Mouse (Mus musculus): ENCODE results near the gene Foxk1. TPM values are rescaled to one million over a fixed set of nuclear protein-coding genes. Genes with fewer than 3 reads are reported as not detected.
A peak's percentile ranks its signal among the peaks of the same experiment; 100 is the strongest.

Foxk1 gene
- 10 to 100 TPM; 13.2 to 13.8 TPM for total RNA-seq (2021)
- 9.2 and 9.5 TPM in 2 replicates for polyA plus RNA-seq (2012; rRNA removed)
- long read RNA-seq, partial matches to known transcripts = 0 of 2 reads
- long read RNA-seq, other reads (novel, unspliced or antisense) = 2 of 2 reads

- peak within 1 kb of the TSS; percentile 100 for H3K9ac ChIP-seq (ENCODE audit: low read depth, low read length)
- H3K27me3 ChIP-seq (ENCODE audit: control insufficient read depth, insufficient read depth, low read length) = no peaks in the 10 kb centered on the region
- peaks cover 19% of the 10 kb centered on the region for H3K4me1 ChIP-seq (ENCODE audit: control insufficient read depth, insufficient read depth, low read length)
- H3K36me3 ChIP-seq (ENCODE audit: control insufficient read depth, insufficient read depth, low read length) = no peaks in the 10 kb centered on the region; the same call in 1 of the 2 replicates
- peak within 1 kb of the TSS; percentile 87 for H3K4me3 ChIP-seq
- peak; percentile 95 to 99 for DNase-seq
- TF ChIP-seq EP300 (IDR thresholded peaks at IDR 0.05; ENCODE audit: insufficient read depth, low read depth, low read length) (no peak), POLR2A (IDR thresholded peaks at IDR 0.05; ENCODE audit: insufficient read depth, low read depth, low read length) (0 out of 2 replicates have a peak, but pooled peaks have one; percentile 58)
- intact Hi-C loops (cut with DNase I) = loop anchor here (1.0 to 2.0 kb wide), 3 partner anchors 24 to 47 kb away; no protein-coding TSS in a partner anchor
- WGBS = 2% methylated on average over 60 of the region's 60 CpGs
- H3K79me2 ChIP-seq (replicated peaks; ENCODE audit: control insufficient read depth, insufficient read depth, low read length) = peaks cover 10% of the 10 kb centered on the region
- peak within 1 kb of the TSS; percentile 86 for H3K27ac ChIP-seq
Observed at GRCm38 (mm10) chr5:142400981-142401640, at the start of gene Foxk1. Gene Foxk1 (plus strand): TSS chr5:142401497.

- H3K27ac ChIP-seq = no peak overlapping the region
- TF ChIP-seq CTCF (IDR thresholded peaks at IDR 0.05) (no peak), EP300 (IDR thresholded peaks at IDR 0.05; ENCODE audit: insufficient read depth, low read depth, low read length) (no peak), POLR2A (IDR thresholded peaks at IDR 0.05; ENCODE audit: insufficient read depth, low read depth, low read length) (no peak)
- H3K4me3 ChIP-seq = no peak overlapping the region
- WGBS = 84% methylated on average over 5 of the region's 5 CpGs
- H3K9ac ChIP-seq (ENCODE audit: low read depth, low read length) = no peak overlapping the region
- no peaks in the 10 kb centered on the region for H3K79me2 ChIP-seq (replicated peaks; ENCODE audit: control insufficient read depth, insufficient read depth, low read length)
- H3K27me3 ChIP-seq (ENCODE audit: control insufficient read depth, insufficient read depth, low read length) = no peaks in the 10 kb centered on the region
- intact Hi-C loops (cut with DNase I) = no loop called here
- no peaks in the 10 kb centered on the region for H3K4me1 ChIP-seq (ENCODE audit: control insufficient read depth, insufficient read depth, low read length)
- no peak for DNase-seq
- no peaks in the 10 kb centered on the region for H3K36me3 ChIP-seq (ENCODE audit: control insufficient read depth, insufficient read depth, low read length)
Observed at GRCm38 (mm10) chr5:142352336-142352892, 48.9 kb upstream of the Foxk1 start.

- TF ChIP-seq CTCF (IDR thresholded peaks at IDR 0.05) (no peak), EP300 (IDR thresholded peaks at IDR 0.05; ENCODE audit: insufficient read depth, low read depth, low read length) (no peak), POLR2A (IDR thresholded peaks at IDR 0.05; ENCODE audit: insufficient read depth, low read depth, low read length) (no peak)
- WGBS = 73% methylated on average over 3 of the region's 3 CpGs
- H3K36me3 ChIP-seq (ENCODE audit: control insufficient read depth, insufficient read depth, low read length) = no peaks in the 10 kb centered on the region
- no peaks in the 10 kb centered on the region for H3K79me2 ChIP-seq (replicated peaks; ENCODE audit: control insufficient read depth, insufficient read depth, low read length)
- no peaks in the 10 kb centered on the region for H3K27me3 ChIP-seq (ENCODE audit: control insufficient read depth, insufficient read depth, low read length)
- DNase-seq = no peak
- no peak overlapping the region for H3K9ac ChIP-seq (ENCODE audit: low read depth, low read length)
- no peak overlapping the region for H3K27ac ChIP-seq
- no peak overlapping the region for H3K4me3 ChIP-seq
- H3K4me1 ChIP-seq (ENCODE audit: control insufficient read depth, insufficient read depth, low read length) = no peaks in the 10 kb centered on the region
- intact Hi-C loops (cut with DNase I) = no loop called here
Observed at GRCm38 (mm10) chr5:142355144-142355543, 46.2 kb upstream of the Foxk1 start.

GRCm38 (mm10) chr5:142361166-142361565 is 40.1 kb upstream of the Foxk1 start:
- H3K4me1 ChIP-seq (ENCODE audit: control insufficient read depth, insufficient read depth, low read length) = no peaks in the 10 kb centered on the region
- DNase-seq = no peak
- H3K36me3 ChIP-seq (ENCODE audit: control insufficient read depth, insufficient read depth, low read length) = no peaks in the 10 kb centered on the region
- H3K27me3 ChIP-seq (ENCODE audit: control insufficient read depth, insufficient read depth, low read length) = no peaks in the 10 kb centered on the region
- H3K27ac ChIP-seq = no peak overlapping the region
- no peak overlapping the region for H3K4me3 ChIP-seq
- H3K79me2 ChIP-seq (replicated peaks; ENCODE audit: control insufficient read depth, insufficient read depth, low read length) = no peaks in the 10 kb centered on the region
- intact Hi-C loops (cut with DNase I) = loop anchor here (10.0 kb wide), 1 partner anchor 274 kb away; no protein-coding TSS in a partner anchor
- H3K9ac ChIP-seq (ENCODE audit: low read depth, low read length) = no peak overlapping the region
- 59% methylated on average over 5 of the region's 5 CpGs for WGBS
- TF ChIP-seq POLR2A (IDR thresholded peaks at IDR 0.05; ENCODE audit: insufficient read depth, low read depth, low read length) (no peak), CTCF (IDR thresholded peaks at IDR 0.05) (no peak), EP300 (IDR thresholded peaks at IDR 0.05; ENCODE audit: insufficient read depth, low read depth, low read length) (no peak)

GRCm38 (mm10) chr5:142362894-142363293 is 38.4 kb upstream of the Foxk1 start:
- H3K4me3 ChIP-seq = no peak overlapping the region
- no peak overlapping the region for H3K27ac ChIP-seq
- intact Hi-C loops (cut with DNase I) = loop anchor here (10.0 kb wide), 1 partner anchor 272 kb away; no protein-coding TSS in a partner anchor
- H3K4me1 ChIP-seq (ENCODE audit: control insufficient read depth, insufficient read depth, low read length) = peaks cover 2% of the 10 kb centered on the region
- H3K36me3 ChIP-seq (ENCODE audit: control insufficient read depth, insufficient read depth, low read length) = no peaks in the 10 kb centered on the region
- H3K9ac ChIP-seq (ENCODE audit: low read depth, low read length) = no peak overlapping the region
- DNase-seq = peak in 1 of 2 experiments; percentile 36
- no peak for TF ChIP-seq POLR2A (IDR thresholded peaks at IDR 0.05; ENCODE audit: insufficient read depth, low read depth, low read length)
- TF ChIP-seq CTCF (IDR thresholded peaks at IDR 0.05) = no peak
- TF ChIP-seq EP300 (IDR thresholded peaks at IDR 0.05; ENCODE audit: insufficient read depth, low read depth, low read length) = 0 out of 2 replicates have a peak, but pooled peaks have one; percentile 25
- 47% methylated on average over 3 of the region's 3 CpGs for whole genome bisulfite sequencing
- H3K27me3 ChIP-seq (ENCODE audit: control insufficient read depth, insufficient read depth, low read length) = no peaks in the 10 kb centered on the region
- H3K79me2 ChIP-seq (replicated peaks; ENCODE audit: control insufficient read depth, insufficient read depth, low read length) = no peaks in the 10 kb centered on the region

- H3K27ac ChIP-seq = no peak overlapping the region
- no peaks in the 10 kb centered on the region for H3K79me2 ChIP-seq (replicated peaks; ENCODE audit: control insufficient read depth, insufficient read depth, low read length)
- H3K36me3 ChIP-seq (ENCODE audit: control insufficient read depth, insufficient read depth, low read length) = no peaks in the 10 kb centered on the region
- intact Hi-C loops (cut with DNase I) = loop anchor here (10.0 kb wide), 1 partner anchor 271 kb away; no protein-coding TSS in a partner anchor
- no peaks in the 10 kb centered on the region for H3K27me3 ChIP-seq (ENCODE audit: control insufficient read depth, insufficient read depth, low read length)
- no peak overlapping the region for H3K9ac ChIP-seq (ENCODE audit: low read depth, low read length)
- WGBS = 70% methylated on average over 5 of the region's 5 CpGs
- TF ChIP-seq POLR2A (IDR thresholded peaks at IDR 0.05; ENCODE audit: insufficient read depth, low read depth, low read length) = no peak
- no peak for TF ChIP-seq CTCF (IDR thresholded peaks at IDR 0.05)
- no peak for TF ChIP-seq EP300 (IDR thresholded peaks at IDR 0.05; ENCODE audit: insufficient read depth, low read depth, low read length)
- no peak for DNase-seq
- H3K4me1 ChIP-seq (ENCODE audit: control insufficient read depth, insufficient read depth, low read length) = peaks cover 2% of the 10 kb centered on the region
- H3K4me3 ChIP-seq = no peak overlapping the region
Observed at GRCm38 (mm10) chr5:142364095-142364494, 37.2 kb upstream of the Foxk1 start.

All from heart, adult 2 months (tissue).